Mouse (Mus musculus) bone marrow, adult 2 months (tissue): Measurements from ENCODE around the gene Gm128. TPM values are rescaled to one million over a fixed set of nuclear protein-coding genes. Genes with fewer than 3 reads are reported as not detected.
"Not testable (repeated sequence)": the region's sequence is repeated elsewhere in the genome, so short reads cannot be mapped to it uniquely, and the experiment has no call there.

Experiments used
- H3K27ac ChIP-seq: fragments of 200-500 bp; 2 replicates; pipeline ENCODE4 v1.5.1; 2012; ENCODE audit warnings: low read depth, mild to moderate bottlenecking, control low read depth, inconsistent platforms, low read length; ENCODE audit not compliant: control insufficient read depth, poor library complexity, insufficient read depth
- H3K4me1 ChIP-seq: fragments of 200-500 bp; 2 replicates; pipeline ENCODE4 v1.6.1; 2011; ENCODE audit warnings: low read length; ENCODE audit not compliant: control insufficient read depth, insufficient read depth
- H3K4me3 ChIP-seq: fragments of 200-500 bp; replicated peaks from 2 replicates; pipeline ENCODE3; 2011; ENCODE audit warnings: mild to moderate bottlenecking, low read depth, low read length, control low read depth; ENCODE audit not compliant: control insufficient read depth
- CTCF ChIP-seq: fragments of 200-500 bp; IDR thresholded peaks from 2 replicates; pipeline ENCODE4 v1.5.1; 2011; ENCODE audit warnings: low read length, control low read depth; ENCODE audit not compliant: control insufficient read depth, insufficient read depth
- POLR2A ChIP-seq: fragments of 200-500 bp; IDR thresholded peaks from 2 replicates; pipeline ENCODE4 v1.6.1; 2011; ENCODE audit warnings: low read depth, mild to moderate bottlenecking, control low read depth, low read length, borderline replicate concordance; ENCODE audit not compliant: control insufficient read depth
- WGBS: fragments of 180-500 bp; shearing (Covaris S2); methylation state at CpG from one replicate; pipeline ENCODE4 v1.1.7; 2018; 5-methylcytosine and 5-hydroxymethylcytosine counted together
- polyA plus RNA-seq: library from polyadenylated mRNA; stranded (reverse); fragments of >200 nt; gene quantifications from 2 replicates; pipeline ENCODE4 v1.2.4, GENCODE M21; 2011; ENCODE audit warnings: low replicate concordance; ENCODE audit not compliant: missing spikeins, insufficient read depth, insufficient read length

Gene Gm128
- polyA plus RNA-seq, 1 experiment, result not detected

GRCm38 (mm10) chr3:95218466-95219137, 22.8 kb downstream of the Gm128 start:
- 48% methylated on average over 6 of the region's 6 CpGs for WGBS
- Histone ChIP-seq H3K4me1 (no peaks in the 10 kb centered on the region), H3K4me3 (no peak overlapping the region), H3K27ac (no peak overlapping the region; the same call in 1 of the 2 replicates)
- TF ChIP-seq POLR2A (no peak), CTCF (no peak)

- TF ChIP-seq CTCF (peak; percentile 91), POLR2A (peak; percentile 93)
- no peaks in the 10 kb centered on the region for H3K4me1 ChIP-seq
- peak within 1 kb of the TSS; percentile 80 for H3K4me3 ChIP-seq
- H3K27ac ChIP-seq, result peak within 1 kb of the TSS; percentile 95
- under 1% methylated on average over 56 of the region's 56 CpGs for WGBS
Observed at GRCm38 (mm10) chr3:95217255-95218134, 23.9 kb downstream of the Gm128 start, which contains the start of gene Gabpb2. Gene Gabpb2, minus strand, starts transcription at chr3:95217916.

GRCm38 (mm10) chr3:95216655-95217254, 24.6 kb downstream of the Gm128 start:
- Histone ChIP-seq H3K4me1 (no peaks in the 10 kb centered on the region), H3K27ac (peak overlapping the region; percentile 3; the same call in 1 of the 2 replicates), H3K4me3 (peak overlapping the region; percentile 80)
- 15% methylated on average over 4 of the region's 4 CpGs for WGBS
- TF ChIP-seq CTCF (no peak), POLR2A (no peak)

- 97% methylated on average over 1 of the region's 1 CpGs for WGBS
Observed at GRCm38 (mm10) chr3:95213609-95213975, 27.8 kb downstream of the Gm128 start.

GRCm38 (mm10) chr3:95212889-95213608, 28.3 kb downstream of the Gm128 start:
- WGBS, result 70% methylated on average over 9 of the region's 10 CpGs
- H3K27ac ChIP-seq, H3K4me3 ChIP-seq, H3K4me1 ChIP-seq: not testable (repeated sequence)

More at GRCm38 (mm10) chr3:95213609-95213975, 27.8 kb downstream of the Gm128 start:
- no peak for TF ChIP-seq POLR2A
- no peak for TF ChIP-seq CTCF
- Histone ChIP-seq H3K4me3 (no peak overlapping the region), H3K27ac (no peak overlapping the region), H3K4me1 (no peaks in the 10 kb centered on the region)

GRCm38 (mm10) chr3:95210585-95210984, 30.8 kb downstream of the Gm128 start:
- Histone ChIP-seq H3K4me3 (no peak overlapping the region), H3K4me1 (no peaks in the 10 kb centered on the region), H3K27ac (no peak overlapping the region)
- WGBS, result 81% methylated on average over 2 of the region's 2 CpGs
- TF ChIP-seq CTCF (no peak), POLR2A (no peak)

GRCm38 (mm10) chr3:95208286-95208685, 33.1 kb downstream of the Gm128 start:
- Histone ChIP-seq H3K4me3 (no peak overlapping the region), H3K27ac (no peak overlapping the region), H3K4me1 (no peaks in the 10 kb centered on the region)
- 86% methylated on average over 4 of the region's 4 CpGs for WGBS
- no peak for TF ChIP-seq CTCF
- TF ChIP-seq POLR2A, result no peak
